Mouse (Mus musculus) neural tube, embryonic 11.5 days (tissue): ENCODE measurements at regions not wholly inside any gene's neighbourhood (a gene's known extent, or its start where the extent isn't known, plus 50 kb on each side); places are given as distances from the start of the nearest gene placed in this dataset.

Source experiments
- ATAC-seq: fragments of 200-750 bp; cut with Nextera tagmentation; 2 replicates; pipeline ENCODE4 v1.8.0; 2017; ENCODE audit warnings: moderate number of reproducible peaks, mild to moderate bottlenecking, moderate TSS enrichment, moderate library complexity; ENCODE audit not compliant: insufficient read depth, low FRiP score, low TSS enrichment
- DNase-seq: peaks from one replicate; pipeline ENCODE4 v3.0.0-alpha.2; 2015; ENCODE audit warnings: low spot score
- H3K27ac ChIP-seq: fragments of 300-500 bp; sonication (generic); 2 replicates; pipeline ENCODE4 v1.5.1; 2014; ENCODE audit warnings: low read depth, mild to moderate bottlenecking, low read length
- H3K27me3 ChIP-seq: fragments of 300-500 bp; sonication (generic); 2 replicates; pipeline ENCODE4 v1.6.1; 2014; ENCODE audit warnings: mild to moderate bottlenecking, low read length, mixed read lengths; ENCODE audit not compliant: control insufficient read depth, insufficient read depth
- H3K36me3 ChIP-seq: fragments of 300-500 bp; sonication (generic); 2 replicates; pipeline ENCODE4 v1.6.1; 2014; ENCODE audit warnings: mild to moderate bottlenecking, low read length, moderate library complexity, mixed read lengths; ENCODE audit not compliant: control insufficient read depth, insufficient read depth
- H3K4me1 ChIP-seq: fragments of 300-500 bp; sonication (generic); 2 replicates; pipeline ENCODE4 v1.6.1; 2014; ENCODE audit warnings: low read length, mixed read lengths; ENCODE audit not compliant: control insufficient read depth, insufficient read depth
- H3K4me2 ChIP-seq: fragments of 300-500 bp; sonication (generic); 2 replicates; pipeline ENCODE4 v1.6.1; 2014; ENCODE audit warnings: low read depth, mild to moderate bottlenecking, moderate library complexity
- H3K4me3 ChIP-seq: fragments of 300-500 bp; sonication (generic); 2 replicates; pipeline ENCODE4 v1.5.1; 2014; ENCODE audit warnings: low read depth, low read length
- H3K9ac ChIP-seq: fragments of 300-500 bp; sonication (generic); 2 replicates; pipeline ENCODE4 v1.6.1; 2014; ENCODE audit warnings: mild to moderate bottlenecking, low read length
- H3K9me3 ChIP-seq: fragments of 300-500 bp; sonication (generic); 2 replicates; pipeline ENCODE4 v1.6.1; 2016; ENCODE audit warnings: low read length; ENCODE audit not compliant: control insufficient read depth
- WGBS: fragments of 180-500 bp; shearing (Covaris S2); extraction: QIAGEN DNeasy Blood & Tissue Kit; methylation state at CpG from one replicate; pipeline ENCODE4 v1.1.7; 2014; 5-methylcytosine and 5-hydroxymethylcytosine counted together

DNA sequence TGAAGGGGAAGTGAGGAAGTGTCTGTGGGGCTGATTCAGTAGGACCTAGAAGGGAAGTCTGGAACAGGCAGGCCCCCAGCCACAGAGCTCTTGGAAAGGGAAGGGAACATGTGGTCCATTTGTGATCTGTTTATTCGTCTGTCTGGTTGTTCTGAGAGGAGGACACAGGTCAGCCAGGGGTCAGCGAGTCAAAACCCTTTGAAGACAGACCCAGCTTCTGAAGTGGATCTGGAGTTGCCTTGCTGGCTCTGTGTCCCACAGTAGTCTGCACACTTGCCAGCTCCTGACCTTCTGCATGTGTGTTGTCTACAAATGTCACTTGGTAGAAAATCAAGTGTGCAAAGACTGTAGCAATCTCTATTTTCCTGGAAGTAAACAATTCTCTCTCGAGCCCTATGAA lies 119.3 kb upstream of the Osr1 start:
- Histone ChIP-seq H3K4me1 (no peaks in the 10 kb centered on the region), H3K27me3 (no peaks in the 10 kb centered on the region), H3K9me3 (no peaks in the 10 kb centered on the region), H3K4me2 (no peak overlapping the region), H3K27ac (no peak overlapping the region), H3K4me3 (no peak overlapping the region), H3K36me3 (no peaks in the 10 kb centered on the region), H3K9ac (no peak overlapping the region)
- no peak for ATAC-seq
- WGBS, result 49% methylated on average over 3 of the region's 3 CpGs
- no peak for DNase-seq

DNA sequence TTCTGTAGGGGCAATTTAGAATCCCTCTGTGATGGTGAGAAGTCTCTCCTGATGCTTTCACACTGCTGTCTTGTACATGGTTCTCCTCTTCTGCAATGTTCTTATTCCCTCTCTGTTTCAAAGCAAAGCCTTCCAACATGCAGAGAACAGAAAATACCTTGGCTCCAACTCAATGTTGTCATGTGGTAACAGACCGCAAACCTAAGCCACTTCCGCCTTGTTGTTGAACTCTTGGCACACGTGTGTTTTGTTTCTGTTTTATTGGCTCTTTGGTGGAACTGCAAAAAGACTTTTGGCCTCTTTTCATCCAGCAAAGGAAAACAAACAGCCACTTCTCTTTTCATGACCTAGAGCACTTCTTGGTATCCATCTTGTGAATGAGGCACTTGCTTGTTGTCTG lies 109.7 kb upstream of the Osr1 start:
- 70% methylated on average over 3 of the region's 3 CpGs for WGBS

DNA sequence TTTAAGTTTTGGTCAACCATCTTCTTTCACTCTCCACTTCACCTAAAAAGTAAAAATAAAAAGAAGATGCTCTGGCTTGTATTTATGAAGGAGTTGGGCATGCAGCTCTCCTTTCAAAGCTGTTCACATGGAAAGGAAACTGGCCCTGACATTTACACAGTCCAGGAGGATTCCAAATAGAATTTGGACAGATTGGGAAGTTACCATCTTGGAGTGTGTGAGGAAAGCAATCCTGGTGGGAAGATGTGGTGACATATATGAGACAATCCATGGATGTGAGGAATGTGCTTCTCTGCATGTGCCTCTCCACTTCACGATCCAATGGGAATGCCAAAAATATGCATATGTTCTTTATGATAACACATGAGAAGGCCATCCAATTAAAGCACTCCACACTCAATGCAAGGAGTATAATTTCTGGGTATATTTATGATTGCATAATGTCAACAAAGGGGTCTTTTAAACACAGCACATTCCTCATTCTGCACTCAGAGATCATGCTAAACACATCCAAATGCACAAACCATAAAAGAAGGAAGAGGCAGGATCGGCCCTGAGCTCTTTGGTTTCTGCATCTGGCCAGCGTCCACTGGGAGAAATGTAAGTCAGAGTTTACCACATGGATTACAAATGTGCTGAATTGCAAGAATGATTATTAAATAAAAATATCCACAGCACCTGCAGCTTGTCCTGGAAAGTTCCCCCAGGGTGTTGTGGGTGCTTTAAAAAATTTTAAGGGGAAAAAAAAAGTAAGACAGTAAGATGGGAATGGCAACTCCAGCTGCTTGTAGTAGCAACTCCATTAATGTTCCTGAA lies 100.1 kb upstream of the Osr1 start:
- H3K36me3 ChIP-seq, result no peaks in the 10 kb centered on the region
- H3K9ac ChIP-seq, result no peak overlapping the region
- H3K9me3 ChIP-seq, result no peaks in the 10 kb centered on the region
- DNase-seq (no peak), ATAC-seq (no peak)
- H3K27me3 ChIP-seq, result no peaks in the 10 kb centered on the region
- H3K4me3 ChIP-seq, result no peak overlapping the region
- no peak overlapping the region for H3K27ac ChIP-seq
- H3K4me1 ChIP-seq, result no peaks in the 10 kb centered on the region
- H3K4me2 ChIP-seq, result no peak overlapping the region
- WGBS, result 79% methylated on average over 3 of the region's 3 CpGs

More for the DNA sequence above, 109.7 kb upstream of the Osr1 start:
- H3K36me3 ChIP-seq, result no peaks in the 10 kb centered on the region
- no peak overlapping the region for H3K9ac ChIP-seq
- H3K4me2 ChIP-seq, result no peak overlapping the region
- H3K4me1 ChIP-seq, result no peaks in the 10 kb centered on the region
- ATAC-seq, result no peak
- H3K27ac ChIP-seq, result no peak overlapping the region
- no peak for DNase-seq
- H3K9me3 ChIP-seq, result no peaks in the 10 kb centered on the region
- no peaks in the 10 kb centered on the region for H3K27me3 ChIP-seq
- no peak overlapping the region for H3K4me3 ChIP-seq

DNA sequence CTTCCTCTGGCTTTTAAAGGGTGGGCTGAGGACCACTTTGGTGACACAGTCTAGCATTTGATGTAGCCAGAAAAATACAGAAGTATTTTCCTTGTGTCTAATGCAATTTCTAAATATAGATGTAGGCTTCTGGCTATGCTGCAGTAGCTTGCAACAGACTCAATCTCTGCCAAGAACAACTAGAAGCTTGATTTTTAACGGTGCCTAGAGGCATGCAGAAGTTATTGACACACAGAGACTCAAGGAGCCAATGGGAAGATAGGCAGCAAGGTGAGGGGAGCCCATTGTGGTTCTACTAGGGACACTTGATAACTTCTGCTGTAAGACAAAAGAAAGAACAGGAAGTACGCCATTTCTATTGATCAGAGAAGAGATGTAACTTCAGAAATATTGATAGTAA lies 94.1 kb upstream of the Osr1 start:
- H3K4me1 ChIP-seq, result no peaks in the 10 kb centered on the region
- H3K9ac ChIP-seq, result no peak overlapping the region
- H3K9me3 ChIP-seq, result no peaks in the 10 kb centered on the region
- DNase-seq, result no peak
- no peak overlapping the region for H3K4me3 ChIP-seq
- 86% methylated on average over 2 of the region's 2 CpGs for WGBS
- no peak overlapping the region for H3K4me2 ChIP-seq
- no peak for ATAC-seq
- no peaks in the 10 kb centered on the region for H3K36me3 ChIP-seq
- H3K27me3 ChIP-seq, result no peaks in the 10 kb centered on the region
- H3K27ac ChIP-seq, result no peak overlapping the region

DNA sequence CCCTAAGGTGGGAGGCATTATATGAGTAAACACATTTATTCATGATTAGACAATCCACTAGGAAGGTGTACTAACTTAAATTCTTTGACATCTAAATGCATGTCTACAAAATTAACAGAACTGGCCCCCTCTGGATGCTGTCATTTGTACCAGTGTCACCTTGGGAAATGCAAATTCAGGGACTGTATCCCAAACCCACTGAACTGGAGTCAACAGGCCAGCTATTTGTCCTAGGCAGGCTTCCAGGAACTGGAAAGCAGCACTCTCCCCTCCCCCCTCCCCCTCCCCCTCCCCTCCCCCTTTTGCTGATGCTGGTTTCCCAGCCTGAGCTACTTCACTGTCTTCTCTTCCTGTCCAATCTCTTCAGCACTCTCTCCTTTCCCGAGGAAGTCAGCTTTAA lies 91.7 kb upstream of the Osr1 start:
- H3K4me2 ChIP-seq, result no peak overlapping the region
- H3K27me3 ChIP-seq, result no peaks in the 10 kb centered on the region
- no peaks in the 10 kb centered on the region for H3K36me3 ChIP-seq
- no peaks in the 10 kb centered on the region for H3K4me1 ChIP-seq
- H3K4me3 ChIP-seq, result no peak overlapping the region
- H3K9ac ChIP-seq, result no peak overlapping the region
- no peak for ATAC-seq
- DNase-seq, result no peak
- H3K27ac ChIP-seq, result no peak overlapping the region
- no peaks in the 10 kb centered on the region for H3K9me3 ChIP-seq
- WGBS, result 38% methylated on average over 1 of the region's 1 CpGs

DNA sequence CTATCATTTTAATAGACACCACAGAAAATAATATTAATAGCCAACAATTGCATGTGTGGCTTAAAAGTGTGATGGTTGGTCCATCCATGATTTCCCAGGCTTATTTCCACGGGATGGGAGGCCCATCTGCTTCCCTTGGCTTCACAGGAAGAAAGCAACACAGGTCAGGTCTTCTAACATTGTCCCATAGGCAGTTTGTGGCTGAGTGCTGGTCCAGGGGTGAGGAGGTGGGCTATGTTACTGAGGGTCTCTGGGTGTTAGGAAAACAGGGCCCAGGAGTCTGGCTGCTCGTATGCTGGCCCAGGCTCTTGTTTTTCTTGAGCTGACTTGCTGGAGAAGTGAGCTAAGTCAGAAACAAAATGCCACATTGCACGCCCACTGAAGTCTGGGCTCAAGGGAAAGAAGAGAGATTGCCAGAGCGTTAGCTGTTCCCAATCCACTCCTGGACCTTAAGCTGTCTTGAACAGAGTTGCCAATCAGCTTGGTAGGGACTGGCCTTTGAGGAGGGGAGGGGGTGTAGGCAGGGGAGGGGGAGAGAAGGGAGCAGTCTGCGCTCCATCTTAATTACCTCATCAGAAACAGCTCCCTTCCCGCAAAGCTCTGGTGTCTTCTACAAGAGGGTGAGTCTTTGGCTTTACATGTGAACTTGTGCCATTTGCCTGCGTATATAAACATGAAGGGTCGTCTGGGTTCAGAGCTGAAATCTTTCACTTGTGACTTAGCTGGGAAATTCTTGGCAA lies 82.1 kb upstream of the Osr1 start:
- no peaks in the 10 kb centered on the region for H3K4me1 ChIP-seq
- no peaks in the 10 kb centered on the region for H3K36me3 ChIP-seq
- no peaks in the 10 kb centered on the region for H3K27me3 ChIP-seq
- ATAC-seq, result no peak
- no peaks in the 10 kb centered on the region for H3K9me3 ChIP-seq
- H3K4me3 ChIP-seq, result no peak overlapping the region
- H3K27ac ChIP-seq, result no peak overlapping the region
- 68% methylated on average over 8 of the region's 8 CpGs for WGBS
- H3K4me2 ChIP-seq, result no peak overlapping the region
- no peak overlapping the region for H3K9ac ChIP-seq
- DNase-seq, result no peak

DNA sequence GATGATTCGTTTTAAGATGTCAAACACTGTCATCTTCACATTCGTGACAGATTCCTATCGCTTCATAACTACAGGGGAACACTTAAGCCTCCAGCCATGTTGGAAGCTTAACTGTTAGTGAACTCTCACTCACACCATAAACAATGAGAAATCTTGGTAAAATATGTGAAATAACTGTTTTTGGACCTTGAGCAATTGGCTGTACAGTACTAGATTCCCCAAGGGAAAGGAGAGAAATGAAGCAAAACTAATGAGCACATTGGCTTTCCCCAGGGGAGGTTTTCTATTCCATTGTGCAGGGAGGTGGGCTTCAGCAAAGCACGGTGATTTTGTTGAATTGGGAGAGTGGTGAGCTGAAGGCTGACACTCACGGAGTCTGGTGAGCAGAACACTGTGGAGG lies 56.0 kb upstream of the Osr1 start:
- Histone ChIP-seq H3K4me2 (no peak overlapping the region), H3K4me3 (no peak overlapping the region), H3K9me3 (no peaks in the 10 kb centered on the region), H3K27ac (no peak overlapping the region), H3K9ac (no peak overlapping the region), H3K36me3 (no peaks in the 10 kb centered on the region), H3K4me1 (no peaks in the 10 kb centered on the region), H3K27me3 (no peaks in the 10 kb centered on the region)
- ATAC-seq (no peak), DNase-seq (no peak)
- 70% methylated on average over 5 of the region's 5 CpGs for WGBS

DNA sequence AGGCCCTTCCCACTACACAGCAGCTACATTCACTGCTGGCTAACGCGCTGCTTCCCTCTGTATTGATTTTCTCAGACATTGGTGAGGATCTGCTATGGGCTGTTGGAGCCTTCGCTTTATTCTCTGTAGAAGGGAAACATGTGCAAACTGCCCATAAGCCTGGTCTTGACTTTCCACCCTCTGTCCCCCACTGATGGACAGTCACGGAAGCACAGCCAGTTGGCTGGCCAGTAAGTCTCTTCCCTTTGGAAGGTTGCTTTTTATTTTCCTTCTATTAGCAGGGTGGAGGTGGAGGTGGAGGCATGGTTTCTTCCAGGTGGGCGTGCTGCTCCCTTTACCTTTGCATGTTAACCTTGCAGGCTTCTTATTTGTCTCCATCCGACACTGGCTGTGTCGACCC lies 51.1 kb upstream of the Osr1 start:
- Histone ChIP-seq H3K4me2 (no peak overlapping the region), H3K9me3 (no peaks in the 10 kb centered on the region), H3K4me1 (no peaks in the 10 kb centered on the region), H3K4me3 (no peak overlapping the region), H3K36me3 (no peaks in the 10 kb centered on the region), H3K27me3 (no peaks in the 10 kb centered on the region), H3K9ac (no peak overlapping the region), H3K27ac (no peak overlapping the region)
- no peak for ATAC-seq
- WGBS, result 77% methylated on average over 7 of the region's 7 CpGs
- no peak for DNase-seq

DNA sequence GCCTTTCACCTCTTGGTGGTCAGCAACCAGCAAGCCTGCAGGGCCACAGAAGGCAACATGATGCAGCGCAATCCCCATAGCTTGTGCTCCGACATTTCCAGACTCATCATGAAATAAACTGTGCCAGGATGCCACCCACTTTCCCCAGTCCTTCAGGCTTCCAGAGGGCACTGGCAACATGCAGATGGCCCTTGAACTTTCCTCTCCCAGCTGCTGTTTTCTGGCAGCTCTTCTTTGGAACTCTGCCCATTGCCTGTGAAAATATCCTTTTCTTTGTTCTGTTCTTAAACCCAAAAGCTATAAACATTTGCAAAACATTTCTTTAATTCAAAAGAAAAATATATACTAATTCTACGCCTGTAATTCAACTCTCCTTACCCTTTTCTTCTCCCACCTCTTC lies 50.6 kb upstream of the Osr1 start:
- 89% methylated on average over 3 of the region's 3 CpGs for WGBS
- Histone ChIP-seq H3K27me3 (no peaks in the 10 kb centered on the region), H3K4me3 (no peak overlapping the region), H3K36me3 (no peaks in the 10 kb centered on the region), H3K27ac (no peak overlapping the region), H3K4me2 (no peak overlapping the region), H3K9ac (no peak overlapping the region), H3K4me1 (no peaks in the 10 kb centered on the region), H3K9me3 (no peaks in the 10 kb centered on the region)
- DNase-seq (no peak), ATAC-seq (no peak)
